Mouse (Mus musculus) heart, adult 2 months (tissue): ENCODE measurements at regions not wholly inside any gene's neighbourhood (a gene's known extent, or its start where the extent isn't known, plus 50 kb on each side); places are given as distances from the start of the nearest gene placed in this dataset.
A peak's percentile ranks its signal among the peaks of the same experiment; 100 is the strongest.

Source experiments
- CTCF ChIP-seq: fragments of 200-600 bp; IDR thresholded peaks from 2 replicates; pipeline ENCODE4 v1.8.1; 2022; ENCODE audit warnings: antibody characterized with exemption, mild to moderate bottlenecking, moderate library complexity
- EP300 ChIP-seq: fragments of 200-500 bp; IDR thresholded peaks from 2 replicates; pipeline ENCODE4 v1.6.1; 2011; ENCODE audit warnings: low read depth, low read length, control low read depth; ENCODE audit not compliant: insufficient read depth
- POLR2A ChIP-seq: fragments of 200-500 bp; IDR thresholded peaks from 2 replicates; pipeline ENCODE4 v1.6.1; 2011; ENCODE audit warnings: mild to moderate bottlenecking, low read depth, low read length, control low read depth; ENCODE audit not compliant: insufficient read depth

GRCm38 (mm10) chr3:16853992-16854391 lies 847.8 kb upstream of the Gm5150 start:
- TF ChIP-seq POLR2A: no peak
- peak; percentile 24; the same call in 1 of the 2 replicates for TF ChIP-seq CTCF
- no peak for TF ChIP-seq EP300
